Comparison of ENCODE assay signal across 11 mouse cellular contexts in genomic region chr7:98354160-98354920, GRCm38 (mm10). TPM values are rescaled to one million over a fixed set of nuclear protein-coding genes. Genes with fewer than 3 reads are reported as not detected.
DNase-seq lines count a peak whose midpoint lies in the region; ATAC-seq and TF ChIP-seq lines count a peak whose summit lies in the region.
"Had no signal": no experiment of that assay in that cellular context is flagged by ENCODE, and none has a peak within 500 bp of the region (broad histone marks: within the 10 kb centered on the region; RNA-seq: fewer than 3 reads in every experiment).

No protein-coding gene starts in this region.

- no peak overlapping the region for H3K9ac ChIP-seq in forebrain, postnatal 0 days
- H3K9ac ChIP-seq in midbrain, postnatal 0 days (replicated peaks; ENCODE audit: low read length, poor library complexity, severe bottlenecking): no peak overlapping the region
- H3K9ac ChIP-seq in limb, embryonic 11.5 days (ENCODE audit: low read length): no peak overlapping the region
- peak overlapping the region; percentile 43; the same call in 1 of the 2 replicates for H3K9ac ChIP-seq in stomach, embryonic 16.5 days (ENCODE audit: low read length)
- H3K9ac ChIP-seq: heart, embryonic 12.5 days had no signal

- peak; percentile 39 for DNase-seq in forebrain, embryonic 10.5 days (ENCODE audit: extremely low spot score, low spot score)
- DNase-seq in forebrain, postnatal 0 days: no peak
- DNase-seq in midbrain, embryonic 10.5 days (ENCODE audit: low spot score): peak; percentile 39
- DNase-seq in midbrain, postnatal 0 days (ENCODE audit: low spot score): no peak
- DNase-seq in limb, embryonic 11.5 days (ENCODE audit: low spot score): peak; percentile 74
- no peak for DNase-seq in adrenal gland, postnatal 10 days
- no peak for DNase-seq in adrenal gland, postnatal 4 days (ENCODE audit: low spot score in 2 of 2)
- DNase-seq: lung, postnatal 4 days had no signal

- H3K36me3 ChIP-seq in forebrain, embryonic 10.5 days (replicated peaks): peaks cover 48% of the 10 kb centered on the region
- H3K36me3 ChIP-seq in forebrain, postnatal 0 days (ENCODE audit: insufficient read depth): peaks cover 32% of the 10 kb centered on the region
- peaks cover 41% of the 10 kb centered on the region for H3K36me3 ChIP-seq in midbrain, embryonic 10.5 days
- peaks cover 22% of the 10 kb centered on the region for H3K36me3 ChIP-seq in midbrain, postnatal 0 days (ENCODE audit: insufficient read depth, low read length)
- peaks cover 8% of the 10 kb centered on the region; the same call in 1 of the 2 replicates for H3K36me3 ChIP-seq in limb, embryonic 11.5 days (ENCODE audit: control insufficient read depth, insufficient read depth, low read length)
- peaks cover 6% of the 10 kb centered on the region; the same call in 1 of the 2 replicates for H3K36me3 ChIP-seq in stomach, embryonic 16.5 days (ENCODE audit: control insufficient read depth, insufficient read depth, low read length)

- peak overlapping the region; percentile 16 for H3K4me3 ChIP-seq in forebrain, embryonic 10.5 days
- no peak overlapping the region for H3K4me3 ChIP-seq in forebrain, postnatal 0 days (ENCODE audit: low read depth, low read length)
- H3K4me3 ChIP-seq in midbrain, embryonic 10.5 days: peak overlapping the region; percentile 29
- H3K4me3 ChIP-seq in midbrain, postnatal 0 days (ENCODE audit: low read depth, low read length): no peak overlapping the region
- H3K4me3 ChIP-seq in limb, embryonic 11.5 days (ENCODE audit: low read depth, low read length): no peak overlapping the region
- H3K4me3 ChIP-seq in stomach, embryonic 16.5 days (replicated peaks; ENCODE audit: low read length): no peak overlapping the region
- H3K4me3 ChIP-seq: heart, embryonic 12.5 days had no signal

- no peak for ATAC-seq in forebrain, postnatal 0 days
- ATAC-seq in midbrain, postnatal 0 days (ENCODE audit: low FRiP score): no peak
- peak; percentile 69 for ATAC-seq in limb, embryonic 11.5 days (ENCODE audit: insufficient number of reproducible peaks, low FRiP score, low TSS enrichment, low read depth)
- peak; percentile 15; the same call in 1 of the 2 replicates for ATAC-seq in stomach, embryonic 16.5 days (ENCODE audit: insufficient read depth, low FRiP score)
- ATAC-seq: Patski had no signal

- 21% methylated on average over 12 of the region's 12 CpGs for WGBS in forebrain, embryonic 10.5 days
- WGBS in forebrain, postnatal 0 days: 27% methylated on average over 12 of the region's 12 CpGs
- WGBS in midbrain, embryonic 10.5 days: 25% methylated on average over 12 of the region's 12 CpGs
- WGBS in midbrain, postnatal 0 days: 30% methylated on average over 12 of the region's 12 CpGs
- 12% methylated on average over 12 of the region's 12 CpGs for WGBS in limb, embryonic 11.5 days
- WGBS in stomach, embryonic 16.5 days: 22% methylated on average over 12 of the region's 12 CpGs

- no peak for TF ChIP-seq CTCF in forebrain, postnatal 0 days (IDR thresholded peaks at IDR 0.05; ENCODE audit: low read depth)
- TF ChIP-seq CTCF in midbrain, postnatal 0 days (IDR thresholded peaks at IDR 0.05): no peak

- no peaks in the 10 kb centered on the region for H3K9me3 ChIP-seq in forebrain, embryonic 10.5 days
- H3K9me3 ChIP-seq in forebrain, postnatal 0 days (ENCODE audit: low read length): no peaks in the 10 kb centered on the region
- H3K9me3 ChIP-seq in midbrain, embryonic 10.5 days (replicated peaks): no peaks in the 10 kb centered on the region
- H3K9me3 ChIP-seq in midbrain, postnatal 0 days (ENCODE audit: low read length): no peaks in the 10 kb centered on the region
- no peaks in the 10 kb centered on the region for H3K9me3 ChIP-seq in limb, embryonic 11.5 days (ENCODE audit: control insufficient read depth, low read length)
- no peaks in the 10 kb centered on the region for H3K9me3 ChIP-seq in stomach, embryonic 16.5 days (replicated peaks; ENCODE audit: control insufficient read depth, low read length)
- H3K9me3 ChIP-seq: heart, embryonic 12.5 days had no signal

- peaks cover 62% of the 10 kb centered on the region for H3K4me1 ChIP-seq in forebrain, embryonic 10.5 days
- peaks cover 11% of the 10 kb centered on the region for H3K4me1 ChIP-seq in forebrain, postnatal 0 days (ENCODE audit: insufficient read depth)
- H3K4me1 ChIP-seq in midbrain, embryonic 10.5 days: peaks cover 65% of the 10 kb centered on the region
- H3K4me1 ChIP-seq in midbrain, postnatal 0 days (ENCODE audit: insufficient read depth, low read length): peaks cover 15% of the 10 kb centered on the region
- H3K4me1 ChIP-seq in limb, embryonic 11.5 days (ENCODE audit: control insufficient read depth, insufficient read depth, low read length): peaks cover 45% of the 10 kb centered on the region
- H3K4me1 ChIP-seq in stomach, embryonic 16.5 days (ENCODE audit: control insufficient read depth, insufficient read depth, low read length): peaks cover 42% of the 10 kb centered on the region

- no peaks in the 10 kb centered on the region; the same call in 1 of the 2 replicates for H3K27me3 ChIP-seq in forebrain, embryonic 10.5 days (ENCODE audit: poor library complexity, severe bottlenecking)
- no peaks in the 10 kb centered on the region for H3K27me3 ChIP-seq in forebrain, postnatal 0 days (ENCODE audit: insufficient read depth, low read length)
- no peaks in the 10 kb centered on the region for H3K27me3 ChIP-seq in midbrain, embryonic 10.5 days (ENCODE audit: low read depth, poor library complexity, severe bottlenecking)
- no peaks in the 10 kb centered on the region for H3K27me3 ChIP-seq in midbrain, postnatal 0 days (ENCODE audit: insufficient read depth, low read length)
- H3K27me3 ChIP-seq in limb, embryonic 11.5 days (ENCODE audit: control insufficient read depth, insufficient read depth, low read length): no peaks in the 10 kb centered on the region
- H3K27me3 ChIP-seq in stomach, embryonic 16.5 days (ENCODE audit: control insufficient read depth, insufficient read depth, low read length): no peaks in the 10 kb centered on the region
- H3K27me3 ChIP-seq: heart, embryonic 12.5 days; Patski had no signal

- no peak overlapping the region for H3K4me2 ChIP-seq in forebrain, postnatal 0 days (ENCODE audit: low read depth)
- no peak overlapping the region for H3K4me2 ChIP-seq in midbrain, postnatal 0 days (ENCODE audit: low read depth, low read length, poor library complexity, severe bottlenecking)
- peak overlapping the region; percentile 30 for H3K4me2 ChIP-seq in limb, embryonic 11.5 days (ENCODE audit: low read depth, severe bottlenecking)
- peak overlapping the region; percentile 11; the same call in 1 of the 2 replicates for H3K4me2 ChIP-seq in stomach, embryonic 16.5 days (ENCODE audit: low read depth, low read length)
- H3K4me2 ChIP-seq: heart, embryonic 12.5 days had no signal

- peak overlapping the region; percentile 81 for H3K27ac ChIP-seq in forebrain, embryonic 10.5 days
- H3K27ac ChIP-seq in forebrain, postnatal 0 days (ENCODE audit: low read depth, low read length): no peak overlapping the region
- peak overlapping the region; percentile 78 for H3K27ac ChIP-seq in midbrain, embryonic 10.5 days (replicated peaks)
- H3K27ac ChIP-seq in midbrain, postnatal 0 days (ENCODE audit: low read depth, low read length): no peak overlapping the region
- H3K27ac ChIP-seq in limb, embryonic 11.5 days (replicated peaks; ENCODE audit: low read depth, low read length): peak overlapping the region; percentile 88
- H3K27ac ChIP-seq in stomach, embryonic 16.5 days (ENCODE audit: low read length): peak overlapping the region; percentile 46; the same call in 1 of the 2 replicates

RNA-seq across cellular contexts. Expression of gene Tsku, which starts 6.8 kb away (rescaled TPM):
- polyA plus RNA-seq in forebrain, embryonic 10.5 days (2016; fragmentation: Nextera tagmentation; extraction: Ambion mirVana): 8.7 and 9.3 TPM in 2 replicates
- 20.2 and 24.8 TPM in 2 replicates for total RNA-seq in forebrain, postnatal 0 days (2014; rRNA removed)
- polyA plus RNA-seq in forebrain, postnatal 0 days (2015; fragmentation: Nextera tagmentation; extraction: Ambion mirVana): 5.4 and 6.2 TPM in 2 replicates
- polyA plus RNA-seq in midbrain, embryonic 10.5 days (2016; fragmentation: Nextera tagmentation; extraction: Ambion mirVana): 7.7 and 10.0 TPM in 2 replicates
- 30.7 and 32.1 TPM in 2 replicates for total RNA-seq in midbrain, postnatal 0 days (2014; rRNA removed)
- 6.1 and 7.0 TPM in 2 replicates for polyA plus RNA-seq in midbrain, postnatal 0 days (2015; fragmentation: Nextera tagmentation; extraction: Ambion mirVana)
- polyA plus RNA-seq in limb, embryonic 11.5 days (2014; fragmentation: Nextera tagmentation; extraction: Ambion mirVana): 15.2 and 16.0 TPM in 2 replicates
- polyA plus RNA-seq in stomach, embryonic 16.5 days (2015; fragmentation: Nextera tagmentation; extraction: Ambion mirVana): 9.9 and 11.5 TPM in 2 replicates
- total RNA-seq in adrenal gland, postnatal 10 days (2021): 1 to 10 TPM; 7.0 to 7.2 TPM
- total RNA-seq in adrenal gland, postnatal 4 days (2021): 10 to 100 TPM; 10.3 to 12.1 TPM

RNA-seq across cellular contexts. Expression of gene Acer3, which starts 33.3 kb away (rescaled TPM):
- polyA plus RNA-seq in forebrain, embryonic 10.5 days (2016; fragmentation: Nextera tagmentation; extraction: Ambion mirVana): 22.3 and 22.4 TPM in 2 replicates
- 12.1 TPM in 2 replicates for total RNA-seq in forebrain, postnatal 0 days (2014; rRNA removed)
- polyA plus RNA-seq in forebrain, postnatal 0 days (2015; fragmentation: Nextera tagmentation; extraction: Ambion mirVana): 7.9 and 14.1 TPM in 2 replicates
- polyA plus RNA-seq in midbrain, embryonic 10.5 days (2016; fragmentation: Nextera tagmentation; extraction: Ambion mirVana): 19.4 and 19.5 TPM in 2 replicates
- total RNA-seq in midbrain, postnatal 0 days (2014; rRNA removed): 12.0 and 15.5 TPM in 2 replicates
- 19.4 and 19.8 TPM in 2 replicates for polyA plus RNA-seq in midbrain, postnatal 0 days (2015; fragmentation: Nextera tagmentation; extraction: Ambion mirVana)
- 24.6 and 26.4 TPM in 2 replicates for polyA plus RNA-seq in limb, embryonic 11.5 days (2014; fragmentation: Nextera tagmentation; extraction: Ambion mirVana)
- 28.8 and 34.4 TPM in 2 replicates for polyA plus RNA-seq in stomach, embryonic 16.5 days (2015; fragmentation: Nextera tagmentation; extraction: Ambion mirVana)
- total RNA-seq in adrenal gland, postnatal 10 days (2021): 10 to 100 TPM; 18.4 to 20.7 TPM
- 10 to 100 TPM; 20.3 to 24.2 TPM for total RNA-seq in adrenal gland, postnatal 4 days (2021)

Comparison
In these comparisons a context has a peak if more than half of its experiments do, and no peak if none do; other contexts are left out.
1. DNase-seq: peak in forebrain, embryonic 10.5 days (single experiment), midbrain, embryonic 10.5 days (single experiment) and limb, embryonic 11.5 days (single experiment); none in forebrain, postnatal 0 days (single experiment), midbrain, postnatal 0 days (single experiment), adrenal gland, postnatal 10 days (single experiment) and adrenal gland, postnatal 4 days (0 of 2).
2. H3K27ac ChIP-seq: peak in forebrain, embryonic 10.5 days (single experiment), midbrain, embryonic 10.5 days (single experiment), limb, embryonic 11.5 days (single experiment) and stomach, embryonic 16.5 days (single experiment); none in forebrain, postnatal 0 days (single experiment) and midbrain, postnatal 0 days (single experiment).
3. H3K4me3 ChIP-seq: peak in forebrain, embryonic 10.5 days (single experiment) and midbrain, embryonic 10.5 days (single experiment); none in forebrain, postnatal 0 days (single experiment), midbrain, postnatal 0 days (single experiment), limb, embryonic 11.5 days (single experiment) and stomach, embryonic 16.5 days (single experiment).
4. ATAC-seq: peak in limb, embryonic 11.5 days (single experiment) and stomach, embryonic 16.5 days (single experiment); none in forebrain, postnatal 0 days (single experiment) and midbrain, postnatal 0 days (single experiment).
5. H3K4me2 ChIP-seq: peak in limb, embryonic 11.5 days (single experiment) and stomach, embryonic 16.5 days (single experiment); none in forebrain, postnatal 0 days (single experiment) and midbrain, postnatal 0 days (single experiment).